Mouse (Mus musculus) heart, adult 9 months (tissue): ENCODE data around the gene Sike1.

Source experiments
- DNase-seq, 2 experiments: peaks; one replicate each; pipeline ENCODE4 v3.0.0; 2022; ENCODE audit warnings: low spot score in 2 of 2

Gene Sike1

DNA sequence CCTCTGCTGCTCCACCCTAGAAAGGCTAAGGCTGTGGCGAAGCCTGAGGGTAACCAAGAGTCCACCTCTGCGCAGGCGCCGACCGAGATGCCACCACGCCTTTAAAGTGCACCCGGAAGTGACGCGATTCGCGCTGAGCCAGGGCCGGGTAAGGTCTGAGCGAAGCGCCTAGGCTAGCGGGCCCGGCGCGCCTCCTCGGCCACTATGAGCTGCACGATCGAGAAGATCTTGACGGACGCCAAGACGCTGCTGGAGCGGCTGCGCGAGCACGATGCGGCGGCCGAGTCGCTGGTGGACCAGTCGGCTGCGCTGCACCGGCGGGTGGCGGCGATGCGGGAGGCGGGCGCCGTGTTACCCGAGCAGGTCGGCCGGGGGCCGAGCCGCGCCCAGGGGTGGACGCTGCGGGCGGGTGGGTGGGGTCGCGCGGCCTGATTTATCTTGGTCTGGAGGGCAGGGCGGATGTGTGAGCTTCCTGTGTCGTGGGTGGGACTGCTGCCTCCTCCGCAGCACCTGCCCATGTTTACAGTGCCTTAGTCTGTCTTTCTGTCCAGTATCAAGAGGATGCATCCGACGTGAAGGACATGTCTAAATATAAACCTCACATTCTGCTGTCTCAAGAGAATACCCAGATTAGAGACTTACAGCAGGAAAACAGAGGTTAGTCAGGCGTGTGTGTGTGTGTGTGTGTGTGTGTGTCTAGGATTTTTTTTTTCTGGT is at the start of gene Sike1:
Gene Sike1, plus strand, starts transcription at position 104 of the 717 bp plus-strand sequence.
- DNase-seq = peak; percentile 96 to 97

DNA sequence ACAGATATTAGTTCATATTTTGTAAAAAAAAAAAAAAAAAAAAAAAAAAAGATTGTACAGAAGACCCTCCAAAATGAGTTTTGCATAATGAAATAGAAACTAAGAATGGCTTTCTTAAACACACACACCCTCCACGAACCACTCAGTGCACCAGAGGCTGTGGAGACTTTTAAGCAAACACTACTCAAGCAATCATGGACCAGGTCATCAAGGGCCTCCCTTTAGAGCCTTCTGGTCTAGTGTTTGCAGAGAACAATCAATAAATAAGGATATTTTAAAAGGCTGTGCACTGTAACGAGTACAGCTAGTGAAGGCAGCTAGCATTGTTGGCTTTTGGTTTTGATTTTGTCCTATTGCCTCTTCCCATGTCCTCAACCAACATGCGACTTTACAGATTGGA is 49.2 kb upstream of the Sike1 start:
- no peak for DNase-seq

- no peak for DNase-seq
Measured at GRCm38 (mm10) chr3:102946861-102947260, 48.6 kb upstream of the Sike1 start.

DNA sequence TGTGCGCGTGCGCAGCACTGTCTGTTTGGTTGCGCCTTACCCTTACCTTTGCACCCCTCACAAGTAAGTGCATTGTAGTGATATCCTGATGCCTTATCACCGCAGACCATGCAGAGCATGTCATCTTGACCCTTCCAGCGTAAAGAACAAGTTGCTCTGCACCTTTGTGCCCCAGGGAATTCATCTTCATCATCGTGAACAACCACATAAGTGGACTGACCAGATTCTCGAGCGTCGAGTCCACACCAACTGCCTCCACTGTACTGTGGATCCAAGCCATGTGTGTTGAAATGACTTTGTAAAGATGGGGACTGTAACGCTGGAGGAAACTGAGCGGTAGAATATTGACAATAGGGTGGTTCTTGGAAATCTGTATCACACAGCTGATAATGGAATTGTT is 41.0 kb upstream of the Sike1 start:
- no peak for DNase-seq

GRCm38 (mm10) chr3:102955143-102955542 is 40.4 kb upstream of the Sike1 start:
- DNase-seq = no peak

GRCm38 (mm10) chr3:102955596-102955995 is 39.9 kb upstream of the Sike1 start:
- no peak for DNase-seq

GRCm38 (mm10) chr3:102964033-102964432 is 31.5 kb upstream of the Sike1 start, which contains the start of gene Nr1h5:
Gene Nr1h5, minus strand, starts transcription at chr3:102964133.
- DNase-seq = no peak

DNA sequence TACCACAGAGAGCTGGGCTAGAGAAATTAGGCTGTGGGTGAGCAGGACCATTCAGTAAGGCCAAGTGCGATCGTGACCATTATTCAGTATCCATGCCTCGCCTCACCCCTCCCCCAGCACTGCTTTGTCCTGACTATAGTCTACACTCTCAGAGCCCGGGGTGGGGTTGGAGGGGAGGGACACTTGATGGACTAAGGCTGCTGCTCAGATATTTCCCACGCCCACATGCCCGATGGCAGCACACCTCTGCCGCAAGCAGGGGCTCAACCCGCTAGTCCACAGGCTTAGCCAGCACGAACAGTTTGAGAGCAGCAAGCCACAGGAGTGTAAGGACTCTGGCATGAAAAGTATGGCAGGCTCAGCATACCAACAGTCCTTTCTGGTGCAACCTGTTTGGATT is 25.4 kb upstream of the Sike1 start:
- DNase-seq = no peak

DNA sequence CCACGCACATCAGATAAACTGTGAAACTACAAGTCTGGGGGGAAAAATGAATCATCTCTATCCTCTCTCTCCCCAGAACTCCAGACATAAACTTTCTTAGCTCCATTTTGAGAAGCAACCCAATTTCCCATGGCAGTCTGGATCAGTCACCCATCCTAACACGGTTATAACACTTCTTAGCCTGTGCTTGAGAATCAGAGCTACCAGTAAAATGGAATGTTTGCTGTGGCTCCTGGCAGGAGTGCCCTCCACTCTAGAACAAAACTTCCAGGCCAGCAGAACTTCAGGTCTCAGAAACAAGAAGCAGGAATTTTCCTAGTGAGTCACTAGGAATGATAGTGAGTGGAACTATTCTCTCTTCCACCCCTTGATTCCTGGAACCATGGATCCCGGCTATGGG is 25.0 kb upstream of the Sike1 start:
- DNase-seq = no peak

DNA sequence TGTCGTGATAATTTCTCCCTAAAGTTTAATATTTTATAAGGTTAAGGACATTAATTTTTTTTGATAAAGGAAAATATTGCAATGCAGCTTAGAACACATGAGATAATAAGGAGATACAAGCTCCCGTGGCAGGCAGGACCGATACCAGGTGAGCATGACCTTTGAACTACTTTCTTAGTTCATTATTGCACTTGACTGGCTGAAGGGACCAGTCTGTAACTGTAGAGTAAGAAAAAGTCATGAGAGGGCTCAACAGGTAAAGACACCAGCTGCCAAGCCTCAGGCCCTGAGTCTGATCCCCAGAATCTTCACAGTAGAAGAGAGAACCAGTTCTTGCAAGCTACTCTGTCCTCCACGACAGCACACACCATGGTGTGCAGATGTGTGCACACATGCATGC is 18.6 kb upstream of the Sike1 start:
- no peak for DNase-seq

GRCm38 (mm10) chr3:102979550-102980348 is 15.8 kb upstream of the Sike1 start:
- DNase-seq = no peak

- DNase-seq = no peak
Measured at GRCm38 (mm10) chr3:102980349-102980736, 15.2 kb upstream of the Sike1 start.

DNA sequence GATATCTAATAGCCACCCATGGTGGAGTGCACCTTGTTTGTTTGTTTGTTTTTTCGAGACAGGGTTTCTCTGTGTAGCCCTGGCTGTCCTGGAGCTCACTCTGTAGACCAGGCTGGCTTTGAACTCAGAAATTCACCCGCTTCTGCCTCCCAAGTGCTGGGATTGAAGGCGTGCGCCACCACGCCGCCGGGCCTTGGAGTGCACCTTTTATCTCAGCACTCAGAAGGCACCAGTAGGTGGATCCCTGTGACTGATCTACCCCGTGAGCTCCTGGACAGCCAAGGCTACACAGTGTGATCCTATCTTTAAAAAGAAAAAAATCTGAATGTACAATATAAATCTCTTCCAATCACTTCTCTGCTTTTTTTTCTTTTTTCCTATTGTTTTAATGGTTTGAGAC is 4.5 kb upstream of the Sike1 start:
- no peak for DNase-seq

DNA sequence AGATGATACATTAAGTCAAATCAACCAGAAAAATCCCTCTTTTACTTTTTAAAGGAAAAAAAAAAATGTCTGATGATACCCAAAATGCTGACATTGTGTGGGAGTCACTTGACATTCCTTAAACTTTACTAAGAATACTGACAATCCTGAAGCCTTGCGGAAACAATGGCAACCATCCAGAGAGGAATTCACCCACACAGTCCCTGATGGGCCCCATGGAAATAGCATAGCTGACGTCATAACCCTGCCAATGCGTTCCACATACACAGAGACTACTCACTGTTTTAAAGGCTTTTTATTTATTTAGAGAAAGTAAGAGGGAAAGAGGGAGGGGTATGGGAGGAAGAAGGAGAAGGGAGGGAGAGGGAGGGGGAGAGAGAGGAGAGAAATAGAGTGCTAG is 2.6 kb upstream of the Sike1 start:
- no peak for DNase-seq

DNA sequence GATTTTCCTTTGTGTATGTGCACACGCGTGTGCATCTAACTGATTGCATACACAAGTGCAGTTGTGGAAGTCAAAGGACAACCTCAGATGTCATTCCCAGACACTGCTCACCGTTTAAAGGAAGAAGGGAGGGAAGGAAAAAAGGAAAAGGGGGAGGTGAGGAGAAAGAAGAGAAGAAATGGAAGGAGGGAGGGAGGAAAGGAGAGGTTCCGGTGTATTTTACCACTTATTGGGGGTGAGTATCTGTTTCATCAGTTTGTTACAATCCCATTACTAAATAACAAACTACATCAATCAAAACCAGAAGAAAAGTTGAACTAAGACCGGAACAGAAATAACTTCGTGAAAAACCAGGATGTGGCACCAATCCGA is 289 bp upstream of the Sike1 start:
- DNase-seq = no peak

DNA sequence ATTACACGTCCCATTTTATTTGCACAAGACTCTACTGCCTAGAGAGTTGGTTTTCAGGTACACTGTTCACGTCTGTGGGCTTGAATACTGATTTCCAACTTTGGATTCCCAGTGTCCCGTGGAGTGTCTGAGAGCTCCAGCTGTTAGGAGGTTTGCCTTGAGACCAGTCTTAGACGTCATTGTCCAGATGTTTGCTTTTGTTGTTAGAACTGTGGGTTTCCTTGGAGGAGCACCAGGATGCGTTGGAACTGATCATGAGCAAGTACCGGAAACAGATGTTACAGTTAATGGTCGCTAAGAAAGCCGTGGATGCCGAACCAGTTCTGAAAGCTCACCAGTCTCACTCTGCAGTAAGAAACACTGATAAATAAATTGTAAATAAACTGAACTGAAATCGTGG is 1.5 kb downstream of the Sike1 start:
- DNase-seq = peak; percentile 23 to 55

GRCm38 (mm10) chr3:102997591-102997990 is 2.1 kb downstream of the Sike1 start:
- DNase-seq = no peak

GRCm38 (mm10) chr3:103001595-103001994 is 6.1 kb downstream of the Sike1 start:
- DNase-seq = no peak

DNA sequence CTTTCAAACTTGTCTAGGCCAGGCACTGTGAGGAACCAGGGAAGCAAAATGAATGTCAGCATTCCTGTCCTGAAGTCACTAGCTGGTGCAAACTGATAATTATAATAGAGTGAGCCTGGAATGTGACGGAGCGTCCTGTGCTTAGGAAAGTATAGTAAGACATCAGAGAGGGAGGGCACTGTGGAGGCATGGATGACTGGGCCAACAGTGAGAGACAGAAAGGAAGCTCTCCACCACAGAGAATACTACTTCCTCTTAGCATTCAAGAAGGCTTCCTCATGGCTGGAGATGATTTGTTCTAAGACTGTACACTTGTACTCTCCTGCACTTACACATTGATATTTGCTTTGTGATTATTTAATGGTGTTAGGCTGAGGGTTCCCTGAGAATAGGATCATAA is 21.8 kb downstream of the Sike1 start:
- no peak for DNase-seq

DNA sequence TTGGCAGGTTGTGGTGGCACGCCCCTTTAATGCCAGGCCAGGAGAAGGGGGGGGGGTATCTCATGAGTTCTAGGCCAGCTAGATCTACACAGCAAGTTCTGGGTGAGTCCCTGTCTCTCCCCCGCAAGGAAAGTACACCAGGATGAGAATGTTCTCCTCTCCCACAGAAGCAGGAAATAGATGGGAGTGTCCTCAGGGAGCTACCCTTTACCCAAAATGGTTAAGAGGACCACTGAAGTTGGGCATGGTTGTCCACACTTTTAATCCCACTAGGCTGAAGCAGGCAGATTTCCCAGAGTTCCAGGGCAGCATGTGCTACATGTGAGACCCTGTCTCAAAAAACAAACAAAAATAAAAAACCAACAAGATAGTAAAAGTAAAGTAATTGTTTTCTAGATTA is 24.0 kb downstream of the Sike1 start:
- DNase-seq = no peak

DNA sequence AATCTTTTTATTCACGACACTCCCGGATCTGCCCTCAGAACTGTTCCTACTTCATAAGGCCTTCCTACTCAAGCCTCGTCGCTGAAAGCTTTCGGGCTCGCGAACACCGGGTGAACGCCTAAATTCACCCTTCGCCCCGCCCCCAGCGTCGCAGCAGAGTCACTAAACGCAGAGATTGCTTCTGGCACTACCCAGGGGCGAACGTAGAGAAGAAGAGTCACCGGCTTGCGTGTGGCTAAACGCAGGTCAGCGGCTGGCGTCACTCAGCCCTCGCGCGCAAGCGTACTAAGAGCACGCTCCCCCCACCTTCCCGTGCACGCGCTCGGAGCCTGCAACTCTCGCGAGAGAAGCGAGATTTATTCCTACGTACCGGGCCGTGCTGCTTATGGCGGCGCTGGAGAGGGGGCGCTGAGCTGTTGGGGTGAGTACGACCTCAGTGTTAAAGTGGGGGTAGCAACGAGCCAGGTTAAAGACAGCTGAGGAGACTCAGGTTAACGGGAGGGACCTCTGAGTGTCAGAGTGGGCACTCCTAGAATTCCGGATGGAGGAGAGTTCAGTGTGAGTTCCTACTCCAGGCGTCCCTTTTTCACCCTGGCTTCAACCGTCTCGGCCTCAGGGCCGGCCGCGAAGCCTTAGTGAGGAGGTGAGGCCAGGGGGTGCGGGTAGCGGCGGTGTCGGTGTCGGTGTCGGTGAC is 24.9 kb downstream of the Sike1 start, which contains the start of gene Csde1:
Gene Csde1, plus strand, starts transcription at position 178 of the 694 bp plus-strand sequence.
- peak; percentile 98 for DNase-seq

DNA sequence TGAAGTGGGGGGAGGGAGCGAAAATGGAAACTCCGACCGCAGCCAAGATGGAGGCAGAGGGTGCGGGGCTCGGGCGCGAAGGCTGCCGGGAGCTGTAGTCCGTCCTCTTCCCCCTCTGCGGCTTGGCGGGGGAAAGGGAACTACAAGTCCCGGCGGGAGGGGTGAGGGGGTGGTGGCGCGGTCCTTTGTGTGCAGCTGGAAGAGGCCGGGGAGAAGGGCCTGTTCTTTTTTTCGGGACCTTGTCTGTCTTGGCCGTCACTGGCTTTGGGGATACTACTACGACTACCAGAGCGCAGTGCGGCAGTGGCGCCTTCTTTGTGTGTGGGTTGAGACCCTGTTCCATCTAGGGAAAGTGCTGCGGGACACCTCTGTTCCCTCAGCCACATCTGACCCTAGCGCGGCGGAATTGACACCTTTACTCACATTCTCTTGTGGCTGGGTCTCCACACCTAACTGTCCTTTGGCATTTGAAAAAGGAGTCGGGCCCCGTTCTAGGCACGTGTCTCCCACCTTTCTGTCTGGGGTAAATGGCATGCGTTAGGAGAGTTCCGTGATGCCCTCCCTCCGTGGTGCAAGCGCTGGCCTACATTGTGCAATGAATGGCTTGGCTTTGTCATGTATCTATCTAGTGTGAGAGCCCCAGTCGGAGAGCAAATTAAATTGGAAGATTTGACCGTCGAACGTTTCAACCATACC is 25.6 kb downstream of the Sike1 start:
- peak; percentile 85 to 88 for DNase-seq
